ENCODE assay signal across 8 mouse cellular contexts in the genomic region with DNA sequence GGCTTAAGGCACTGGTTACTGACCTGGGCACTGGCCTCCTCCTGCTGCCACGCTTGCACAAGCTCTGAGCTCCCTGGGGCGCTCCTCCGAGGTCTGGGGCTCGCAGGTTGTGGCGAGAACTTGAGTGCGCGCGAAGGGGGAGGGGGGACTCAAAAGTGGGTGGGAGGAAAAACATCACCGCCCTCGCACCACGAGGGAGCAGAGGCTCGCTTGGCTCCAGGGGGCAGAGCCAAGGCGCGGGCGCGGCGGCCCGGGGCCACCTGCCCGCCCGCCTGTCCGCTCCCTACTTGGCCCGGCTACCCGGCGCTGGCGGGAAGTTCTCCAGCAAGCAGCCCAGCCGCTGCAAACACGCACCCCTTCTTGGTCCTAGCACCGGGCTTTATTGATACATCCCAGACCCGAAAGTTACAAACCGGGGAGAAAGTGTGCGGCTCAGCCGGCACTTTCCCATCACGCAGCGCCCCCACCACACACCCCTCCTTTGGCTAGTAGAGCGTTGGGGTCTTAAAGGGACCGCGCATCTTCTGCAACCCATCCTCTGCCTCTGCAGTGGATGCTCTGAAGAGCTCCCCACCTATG. TPM values are rescaled to one million over a fixed set of nuclear protein-coding genes. Genes with fewer than 3 reads are reported as not detected.
DNase-seq lines count a peak whose midpoint lies in the region; ATAC-seq lines count a peak whose summit lies in the region.

A gene (minus strand): TSS at position 472 of the 579 bp plus-strand sequence.

- no peaks in the 10 kb centered on the region for H3K9me3 ChIP-seq in embryonic facial prominence, embryonic 12.5 days

- no peaks in the 10 kb centered on the region for H3K36me3 ChIP-seq in embryonic facial prominence, embryonic 12.5 days

- H3K4me2 ChIP-seq in embryonic facial prominence, embryonic 12.5 days (replicated peaks) = peak within 1 kb of the TSS; percentile 55

- peak; percentile 40 for DNase-seq in ovary, postnatal 36 days (ENCODE audit: low spot score)
- DNase-seq in ovary, adult 18-20 months (ENCODE audit: low spot score) = no peak
- DNase-seq in heart, postnatal 10 days = peak; percentile 3 to 15
- peak in 1 of 2 experiments; percentile 21 for DNase-seq in left cerebral cortex, postnatal 10 days (ENCODE audit: extremely low spot score in 1 of 2, low spot score in 2 of 2)
- peak; percentile 6 for DNase-seq in lung, postnatal 36 days
- peak; percentile 47 for DNase-seq in testis, postnatal 10 days (ENCODE audit: low spot score)
- DNase-seq in thymus, postnatal 0 days (ENCODE audit: low spot score) = no peak

- peak within 1 kb of the TSS; percentile 43 for H3K4me3 ChIP-seq in embryonic facial prominence, embryonic 12.5 days

- no peak within 1 kb of the TSS for H3K27ac ChIP-seq in embryonic facial prominence, embryonic 12.5 days

- WGBS in embryonic facial prominence, embryonic 12.5 days = 16% methylated on average over 34 of the region's 37 CpGs

- intact Hi-C loops in heart, postnatal 10 days (cut with DNase I) = no loop called here
- intact Hi-C loops in left cerebral cortex, postnatal 10 days (cut with DNase I) = no loop called here

- no peaks in the 10 kb centered on the region for H3K4me1 ChIP-seq in embryonic facial prominence, embryonic 12.5 days

- 0 out of 2 replicates have a peak, but pooled peaks have one; percentile 35 for ATAC-seq in embryonic facial prominence, embryonic 12.5 days (ENCODE audit: insufficient number of reproducible peaks, insufficient read depth, low FRiP score, low TSS enrichment)

- peaks cover 23% of the 10 kb centered on the region for H3K27me3 ChIP-seq in embryonic facial prominence, embryonic 12.5 days

- 0 out of 2 replicates have a peak within 1 kb of the TSS, but pooled peaks have one; percentile 15 for H3K9ac ChIP-seq in embryonic facial prominence, embryonic 12.5 days

RNA-seq across cellular contexts. Expression of the gene that starts here (rescaled TPM):
- polyA plus RNA-seq in embryonic facial prominence, embryonic 12.5 days (2016; fragmentation: Nextera tagmentation; extraction: Ambion mirVana) = 7.8 and 8.9 TPM in 2 replicates
- 1 to 10 TPM; 2.2 to 2.8 TPM for total RNA-seq in heart, postnatal 10 days (2021)
- 10 to 100 TPM; 17.7 to 19.9 TPM for total RNA-seq in left cerebral cortex, postnatal 10 days (2021)
- 0.46 and 0.64 TPM in 2 replicates for polyA plus RNA-seq in thymus, postnatal 0 days (2015; fragmentation: Nextera tagmentation; extraction: Ambion mirVana)

Comparison
In these comparisons a context has a peak if more than half of its experiments do, and no peak if none do; other contexts are left out.
1. RNA of the gene that starts here (total RNA-seq): 17.7 to 19.9 TPM in left cerebral cortex, postnatal 10 days; 2.2 to 2.8 TPM in heart, postnatal 10 days; every median in the first group is over 4 times any median in the second.
2. DNase-seq: peak in ovary, postnatal 36 days (single experiment), heart, postnatal 10 days (2 of 2), lung, postnatal 36 days (single experiment) and testis, postnatal 10 days (single experiment); none in ovary, adult 18-20 months (single experiment) and thymus, postnatal 0 days (single experiment).